Mouse (Mus musculus) ZHBTc4 (cell line): ENCODE data around the gene Usp17lb.
"Not testable (repeated sequence)": the region's sequence is repeated elsewhere in the genome, so short reads cannot be mapped to it uniquely, and the experiment has no call there.

ENCODE experiments used
- DNase-seq: peaks from one replicate; pipeline ENCODE4 v3.0.0-alpha.2; 2011; ENCODE audit warnings: low read depth, low spot score

Gene Usp17lb

GRCm38 (mm10) chr7:104842503-104842902 lies at the start of gene Usp17lb:
Gene Usp17lb (minus strand): TSS chr7:104842603.
- peak; percentile 18 for DNase-seq

DNA sequence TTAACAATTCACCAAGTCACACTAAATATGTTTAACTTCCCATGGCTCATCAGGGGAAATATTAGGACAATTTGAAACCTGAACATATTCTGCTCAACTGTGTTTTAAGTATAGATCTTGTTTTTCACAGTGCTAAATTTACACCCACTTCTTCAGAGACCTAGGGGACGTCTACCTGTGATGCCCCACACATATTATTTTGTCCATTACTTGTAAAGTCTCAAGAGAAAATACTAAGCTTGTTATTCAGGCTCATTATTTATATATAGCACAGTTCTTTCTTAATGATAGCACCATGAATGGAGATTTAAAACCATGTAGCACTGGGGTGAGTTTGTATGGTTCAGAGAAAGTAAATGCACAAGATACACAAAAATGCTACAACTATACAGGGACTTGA lies 35.3 kb upstream of the Usp17lb start, which contains the start of gene Olfr665:
Gene Olfr665 (plus strand): TSS at position 301 of the 400 bp plus-strand sequence.
- no peak for DNase-seq

DNA sequence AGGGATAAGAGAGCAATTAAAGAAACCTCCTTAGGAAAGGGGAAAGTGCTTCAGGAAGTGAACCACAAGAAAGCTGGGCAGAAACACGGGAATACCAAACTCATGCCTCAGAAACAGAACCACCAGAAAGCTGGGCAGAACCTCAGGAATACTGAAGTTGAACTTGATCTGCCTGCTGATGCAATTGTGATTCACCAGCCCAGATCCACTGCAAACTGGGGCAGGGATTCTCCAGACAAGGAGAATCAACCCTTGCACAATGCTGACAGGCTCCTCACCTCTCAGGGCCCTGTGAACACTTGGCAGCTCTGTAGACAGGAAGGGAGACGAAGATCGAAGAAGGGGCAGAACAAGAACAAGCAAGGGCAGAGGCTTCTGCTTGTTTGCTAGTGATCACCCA lies 19.0 kb upstream of the Usp17lb start:
- no peak for DNase-seq

GRCm38 (mm10) chr7:104857683-104858082 lies 15.3 kb upstream of the Usp17lb start:
- no peak for DNase-seq

- DNase-seq: not testable (repeated sequence)
Measured at GRCm38 (mm10) chr7:104856709-104857108, 14.3 kb upstream of the Usp17lb start, which contains the start of gene Usp17la. Gene Usp17la (plus strand): TSS chr7:104857009.

DNA sequence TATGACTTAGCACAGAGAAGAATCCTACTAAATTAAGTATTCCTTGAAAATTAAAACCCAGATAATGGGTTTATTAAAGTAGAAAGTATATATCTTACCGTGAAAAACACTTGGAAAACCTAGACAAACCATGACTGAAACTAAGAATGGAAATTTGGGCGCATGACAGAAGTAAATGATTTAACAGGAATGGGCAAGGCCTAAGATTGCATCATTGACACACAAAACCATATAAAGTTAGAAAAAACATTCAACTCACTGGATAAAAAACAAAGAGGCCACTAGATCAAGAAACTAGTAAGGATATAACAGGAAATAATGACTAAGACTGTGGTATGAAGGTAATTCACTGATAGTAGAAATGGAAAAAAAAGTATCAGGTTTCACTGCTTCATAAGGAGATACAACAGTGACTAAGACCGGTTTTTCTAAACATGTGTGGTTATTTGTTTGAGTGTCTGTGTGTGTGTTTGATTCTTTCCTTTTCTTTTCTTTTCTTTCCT lies 12.9 kb upstream of the Usp17lb start:
- no peak for DNase-seq

DNA sequence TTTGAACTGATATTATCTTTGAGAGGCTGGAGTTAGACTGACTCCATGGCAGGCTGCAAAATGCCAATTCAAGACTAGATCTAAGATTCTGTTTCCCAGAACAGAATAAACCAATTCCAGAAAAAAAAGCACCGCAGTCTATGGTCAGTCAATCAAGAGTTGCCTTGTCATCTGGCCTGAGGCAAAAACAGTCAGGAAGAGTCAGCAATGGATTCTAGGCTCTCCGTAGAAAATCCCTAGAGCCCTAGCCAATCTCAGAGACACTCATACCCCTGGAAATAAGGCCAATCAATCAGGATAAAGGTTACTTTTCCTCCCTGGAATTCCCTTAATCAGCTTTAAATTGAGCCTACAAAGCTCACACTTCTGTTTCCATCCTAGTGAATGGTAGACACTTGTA lies 9.1 kb upstream of the Usp17lb start:
- not testable (repeated sequence) for DNase-seq

DNA sequence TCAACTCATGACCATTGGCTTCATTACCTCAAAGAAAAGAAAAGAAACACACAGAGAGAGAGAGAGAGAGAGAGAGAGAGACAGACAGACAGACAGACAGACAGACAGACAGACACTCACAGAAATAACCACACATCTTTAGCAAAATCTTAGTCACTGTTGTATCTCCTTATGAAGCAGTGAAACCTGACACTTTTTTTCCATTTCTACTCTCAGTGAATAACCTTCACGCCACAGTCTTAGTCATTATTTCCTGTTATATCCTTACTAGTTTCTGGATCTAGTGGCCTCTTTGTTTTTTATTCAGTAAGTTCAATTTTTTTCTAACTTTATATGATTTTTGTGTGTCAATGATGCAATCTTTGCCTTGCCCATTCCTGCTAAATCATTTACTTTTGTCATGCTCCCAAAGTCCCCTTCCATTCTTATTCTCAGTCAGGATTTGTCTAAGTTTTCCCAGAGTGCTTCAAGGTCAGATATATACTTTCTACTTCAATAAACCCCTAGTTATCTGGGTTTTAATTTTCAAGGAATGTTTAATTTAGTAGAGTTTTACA lies 1.4 kb upstream of the Usp17lb start:
- DNase-seq: no peak

DNA sequence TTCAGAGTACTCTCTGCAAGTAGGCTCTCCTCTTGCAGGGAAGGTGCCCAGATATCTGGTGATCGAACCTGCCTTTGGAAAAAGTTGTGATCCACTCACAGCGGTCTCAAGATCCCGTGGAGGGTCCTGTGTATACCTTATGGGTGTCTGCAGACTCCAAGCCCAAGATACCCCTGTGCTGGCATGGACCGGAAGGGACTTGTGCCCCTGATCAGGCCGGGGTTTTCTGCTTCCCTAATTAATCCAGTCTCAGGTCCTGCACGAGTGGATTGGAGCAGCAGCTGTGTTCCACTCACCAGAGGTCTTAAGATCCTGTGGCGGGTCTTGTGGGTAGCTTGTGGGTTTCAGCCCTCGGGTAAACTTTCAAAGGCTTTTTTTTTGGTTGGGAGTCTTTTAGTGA lies 32.1 kb downstream of the Usp17lb start:
- not testable (repeated sequence) for DNase-seq

GRCm38 (mm10) chr7:104790796-104791195 lies 51.6 kb downstream of the Usp17lb start:
- no peak for DNase-seq
